Mouse (Mus musculus): ENCODE measurements around the gene Nrgn. TPM values are rescaled to one million over a fixed set of nuclear protein-coding genes. Genes with fewer than 3 reads are reported as not detected.

Nrgn gene
- polyA plus RNA-seq, 1 experiment from 2014 or later: 5.4 TPM

DNA sequence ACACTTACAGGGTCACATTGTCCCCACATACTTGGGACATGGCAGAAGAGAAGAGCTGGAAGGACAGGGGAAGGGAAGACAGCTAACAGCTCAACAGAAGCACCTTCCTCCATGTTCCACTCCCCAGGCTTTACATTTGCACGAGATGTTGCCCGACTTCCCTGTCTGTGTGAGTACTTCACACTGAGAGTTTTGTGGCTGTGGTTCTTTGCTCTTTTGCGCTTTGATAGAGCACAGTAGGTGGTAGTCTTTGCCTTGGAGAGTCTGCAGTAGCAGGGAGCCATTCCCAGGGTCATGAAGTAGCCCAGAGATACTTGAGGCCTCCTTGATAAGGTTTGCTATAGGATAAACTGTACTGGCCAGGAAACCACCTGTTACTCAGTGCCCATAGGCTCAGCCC lies 52.5 kb downstream of the Nrgn start:
- whole genome bisulfite sequencing (ENCODE audit: insufficient replicate concordance): 54% methylated on average over 3 of the region's 3 CpGs
- Histone ChIP-seq H3K27ac (replicated peaks) (no peak overlapping the region), H3K9me3 (replicated peaks) (no peaks in the 10 kb centered on the region), H3K4me1 (replicated peaks) (no peaks in the 10 kb centered on the region), H3K27me3 (no peaks in the 10 kb centered on the region), H3K9ac (no peak overlapping the region), H3K4me3 (replicated peaks) (no peak overlapping the region), H3K4me2 (no peak overlapping the region), H3K36me3 (replicated peaks) (no peaks in the 10 kb centered on the region)
- no peak for ATAC-seq (ENCODE audit: insufficient read depth)

DNA sequence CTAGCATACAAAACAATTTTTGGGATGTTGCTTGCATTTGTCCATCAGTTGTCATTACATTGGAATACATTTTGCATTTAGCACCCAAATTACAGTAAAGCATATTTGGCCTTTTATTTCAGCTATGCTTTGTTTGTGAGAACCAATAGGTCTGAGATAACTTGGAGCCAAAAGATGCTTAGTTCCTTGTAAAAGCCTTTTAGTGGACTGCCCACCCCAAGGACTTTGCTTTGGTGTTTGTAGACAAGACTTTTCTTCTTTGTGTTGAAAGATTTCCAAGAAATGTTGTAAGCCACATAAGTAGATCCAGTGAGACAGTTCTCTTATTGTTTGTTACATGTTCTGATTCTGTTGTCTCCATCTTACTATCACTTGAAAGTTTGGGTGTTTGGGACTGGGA lies 56.4 kb downstream of the Nrgn start:
- no peak overlapping the region for H3K4me3 ChIP-seq (replicated peaks)
- H3K27ac ChIP-seq (replicated peaks): no peak overlapping the region
- H3K36me3 ChIP-seq (replicated peaks): no peaks in the 10 kb centered on the region
- H3K4me2 ChIP-seq: no peak overlapping the region
- no peaks in the 10 kb centered on the region for H3K9me3 ChIP-seq (replicated peaks)
- no peaks in the 10 kb centered on the region for H3K27me3 ChIP-seq
- no peaks in the 10 kb centered on the region for H3K4me1 ChIP-seq (replicated peaks)
- no peak for ATAC-seq (ENCODE audit: insufficient read depth)
- no peak overlapping the region for H3K9ac ChIP-seq

- no peak overlapping the region for H3K4me3 ChIP-seq (replicated peaks)
- H3K27me3 ChIP-seq: no peaks in the 10 kb centered on the region
- no peaks in the 10 kb centered on the region for H3K36me3 ChIP-seq (replicated peaks)
- no peak overlapping the region for H3K9ac ChIP-seq
- H3K9me3 ChIP-seq (replicated peaks): no peaks in the 10 kb centered on the region
- no peak overlapping the region for H3K4me2 ChIP-seq
- 66% methylated on average over 3 of the region's 3 CpGs for WGBS (ENCODE audit: insufficient replicate concordance)
- ATAC-seq (ENCODE audit: insufficient read depth): no peak
- H3K4me1 ChIP-seq (replicated peaks): peaks cover 1% of the 10 kb centered on the region; the same call in 1 of the 2 replicates
- no peak overlapping the region for H3K27ac ChIP-seq (replicated peaks)
Observed at GRCm38 (mm10) chr9:37495761-37496160, 56.9 kb downstream of the Nrgn start.

Other genes starting within 250 kb of the Nrgn start
- 3.4 and 4.3 TPM in 2 replicates for gene Ccdc15, start 204.5 kb downstream of the Nrgn start, polyA plus RNA-seq (2015; fragmentation: Nextera tagmentation; extraction: Ambion mirVana)
- not detected in 2 replicates for gene Hepacam, start 185.6 kb downstream of the Nrgn start, polyA plus RNA-seq (2015; fragmentation: Nextera tagmentation; extraction: Ambion mirVana)
- gene Robo4, start 151.0 kb downstream of the Nrgn start, polyA plus RNA-seq (2015; fragmentation: Nextera tagmentation; extraction: Ambion mirVana): 2.2 and 3.1 TPM in 2 replicates
- 0.07 and 0.21 TPM in 2 replicates for gene Robo3, start 119.7 kb downstream of the Nrgn start, polyA plus RNA-seq (2015; fragmentation: Nextera tagmentation; extraction: Ambion mirVana)
- gene Msantd2, start 63.6 kb downstream of the Nrgn start, polyA plus RNA-seq (2015; fragmentation: Nextera tagmentation; extraction: Ambion mirVana): 3.6 and 5.0 TPM in 2 replicates
- gene Esam, start 24.8 kb downstream of the Nrgn start, polyA plus RNA-seq (2015; fragmentation: Nextera tagmentation; extraction: Ambion mirVana): 14.5 and 17.9 TPM in 2 replicates
- gene Vsig2, start 13.6 kb downstream of the Nrgn start, polyA plus RNA-seq (2015; fragmentation: Nextera tagmentation; extraction: Ambion mirVana): 0.29 and 0.32 TPM in 2 replicates
- 5.6 and 6.4 TPM in 2 replicates for gene Siae, start 2.8 kb upstream of the Nrgn start, polyA plus RNA-seq (2015; fragmentation: Nextera tagmentation; extraction: Ambion mirVana)
- gene Spa17, start 60.8 kb upstream of the Nrgn start, polyA plus RNA-seq (2015; fragmentation: Nextera tagmentation; extraction: Ambion mirVana): 1.3 and 1.5 TPM in 2 replicates
- gene Tbrg1, start 104.4 kb upstream of the Nrgn start, polyA plus RNA-seq (2015; fragmentation: Nextera tagmentation; extraction: Ambion mirVana): 43.1 and 48.3 TPM in 2 replicates
- gene Panx3, start 116.3 kb upstream of the Nrgn start, polyA plus RNA-seq (2015; fragmentation: Nextera tagmentation; extraction: Ambion mirVana): not detected in 2 replicates
- not detected in 2 replicates for gene Olfr160, start 163.3 kb upstream of the Nrgn start, polyA plus RNA-seq (2015; fragmentation: Nextera tagmentation; extraction: Ambion mirVana)
- not detected in 2 replicates for gene Olfr874, start 192.2 kb upstream of the Nrgn start, polyA plus RNA-seq (2015; fragmentation: Nextera tagmentation; extraction: Ambion mirVana)
- gene Olfr875, start 219.0 kb upstream of the Nrgn start, polyA plus RNA-seq (2015; fragmentation: Nextera tagmentation; extraction: Ambion mirVana): not detected in 2 replicates